Mouse (Mus musculus): ENCODE results near the gene Ing2. TPM values are rescaled to one million over a fixed set of nuclear protein-coding genes. Genes with fewer than 3 reads are reported as not detected.

Ing2 gene
- polyA plus RNA-seq (2012; rRNA removed), result 0.67 and 1.6 TPM in 2 replicates

DNA sequence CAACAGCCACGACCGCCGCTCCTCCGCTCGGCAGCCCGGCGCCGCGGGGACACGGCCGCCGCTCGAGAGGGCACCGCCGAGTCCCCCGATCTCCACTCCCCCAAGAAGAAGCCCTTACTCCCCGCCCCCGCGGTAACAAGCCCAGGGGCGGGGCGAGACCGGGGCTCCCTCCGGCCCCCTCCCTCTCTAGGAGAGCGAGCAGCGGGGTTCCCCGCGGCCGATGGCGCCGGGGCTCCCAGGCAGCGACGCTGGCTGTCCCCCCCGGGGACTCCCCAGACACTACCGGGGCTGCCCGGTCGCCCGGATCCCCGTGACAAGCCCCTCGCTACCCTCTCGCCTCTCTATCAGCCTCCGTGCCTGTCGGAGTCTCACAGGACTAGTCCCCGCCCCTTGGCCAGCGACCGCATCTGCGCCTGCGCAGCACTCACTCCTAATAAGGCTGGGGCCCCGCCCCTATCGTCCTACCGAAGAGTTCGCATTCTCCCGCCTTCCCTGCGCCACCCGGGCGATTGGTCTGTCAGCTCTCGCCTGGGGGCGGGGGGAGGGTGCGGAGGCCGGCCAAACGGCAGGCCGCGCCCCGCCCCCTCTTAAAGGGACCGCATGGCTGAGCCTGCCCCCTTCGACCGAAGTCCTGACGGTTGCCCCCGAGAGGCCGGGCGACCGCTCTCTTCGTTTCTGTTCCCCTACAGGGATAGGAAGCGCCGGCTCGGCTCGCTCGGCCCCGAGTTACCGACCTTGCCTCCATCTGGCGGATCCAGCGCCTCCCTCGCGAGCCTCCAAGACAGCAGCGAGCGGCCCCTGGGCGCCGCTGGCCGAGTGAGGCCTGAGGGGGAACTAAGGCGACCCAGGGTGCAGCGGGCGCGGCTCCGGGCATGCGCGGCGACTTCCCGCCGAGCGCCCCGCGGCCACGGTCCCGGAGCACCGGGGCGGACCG is at the start of gene Ing2:
Gene Ing2, minus strand, starts transcription at position 780 of the 934 bp plus-strand sequence.
- TF ChIP-seq CTCF (IDR thresholded peaks at IDR 0.05; ENCODE audit: extremely low read depth, insufficient read length, insufficient replicate concordance, low read depth, low read length) (no peak), POLR2A (IDR thresholded peaks at IDR 0.05; ENCODE audit: low read depth, low read length) (peak; percentile 59)
- Histone ChIP-seq H3K36me3 (ENCODE audit: control insufficient read depth, insufficient read depth, low read length) (no peaks in the 10 kb centered on the region; the same call in 1 of the 2 replicates), H3K4me3 (ENCODE audit: low read depth, low read length) (peak within 1 kb of the TSS; percentile 94), H3K4me1 (ENCODE audit: control insufficient read depth, insufficient read depth, insufficient read length, low read length) (no peaks in the 10 kb centered on the region), H3K27me3 (ENCODE audit: control insufficient read depth, insufficient read depth, low read length) (no peaks in the 10 kb centered on the region), H3K27ac (ENCODE audit: insufficient read depth, low read depth, low read length) (peak within 1 kb of the TSS; percentile 95)
- WGBS, result under 1% methylated on average over 105 of the region's 106 CpGs

DNA sequence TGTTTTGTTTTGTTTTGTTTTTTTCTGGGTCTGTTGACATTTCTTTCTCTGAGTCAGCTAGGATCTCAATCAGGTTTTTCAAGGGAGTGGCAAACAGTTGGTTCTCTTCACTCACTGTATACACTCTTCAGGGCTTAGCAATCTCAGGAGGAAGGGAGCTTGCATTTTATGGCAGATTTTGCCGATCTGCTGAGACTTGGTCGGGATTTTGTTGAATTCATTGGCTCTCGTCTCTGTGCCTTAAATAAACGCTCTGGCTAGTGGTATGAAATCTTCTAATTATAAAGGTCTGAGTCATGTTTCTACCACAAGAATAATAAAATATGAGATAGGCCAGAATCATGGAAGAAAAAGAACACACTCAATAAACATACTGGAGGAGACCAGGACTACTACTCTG is 46.3 kb upstream of the Ing2 start:
- TF ChIP-seq CTCF (IDR thresholded peaks at IDR 0.05; ENCODE audit: extremely low read depth, insufficient read length, insufficient replicate concordance, low read depth, low read length), result no peak
- no peak for TF ChIP-seq POLR2A (IDR thresholded peaks at IDR 0.05; ENCODE audit: low read depth, low read length)
- no peaks in the 10 kb centered on the region for H3K4me1 ChIP-seq (ENCODE audit: control insufficient read depth, insufficient read depth, insufficient read length, low read length)
- H3K27ac ChIP-seq (ENCODE audit: insufficient read depth, low read depth, low read length), result no peak overlapping the region
- no peaks in the 10 kb centered on the region for H3K36me3 ChIP-seq (ENCODE audit: control insufficient read depth, insufficient read depth, low read length)
- WGBS, result 53% methylated on average over 4 of the region's 4 CpGs
- no peak overlapping the region for H3K4me3 ChIP-seq (ENCODE audit: low read depth, low read length)
- no peaks in the 10 kb centered on the region for H3K27me3 ChIP-seq (ENCODE audit: control insufficient read depth, insufficient read depth, low read length)

- H3K4me1 ChIP-seq (ENCODE audit: control insufficient read depth, insufficient read depth, insufficient read length, low read length), result peaks cover 6% of the 10 kb centered on the region; the same call in 1 of the 2 replicates
- 55% methylated on average over 11 of the region's 11 CpGs for WGBS
- H3K27me3 ChIP-seq (ENCODE audit: control insufficient read depth, insufficient read depth, low read length), result no peaks in the 10 kb centered on the region
- no peaks in the 10 kb centered on the region for H3K36me3 ChIP-seq (ENCODE audit: control insufficient read depth, insufficient read depth, low read length)
- H3K27ac ChIP-seq (ENCODE audit: insufficient read depth, low read depth, low read length), result no peak overlapping the region
- TF ChIP-seq POLR2A (IDR thresholded peaks at IDR 0.05; ENCODE audit: low read depth, low read length) (no peak), CTCF (IDR thresholded peaks at IDR 0.05; ENCODE audit: extremely low read depth, insufficient read length, insufficient replicate concordance, low read depth, low read length) (no peak)
- H3K4me3 ChIP-seq (ENCODE audit: low read depth, low read length), result no peak overlapping the region
These were observed 43.3 kb upstream of the Ing2 start for GRCm38 (mm10) chr8:47718641-47719040.

- peaks cover 6% of the 10 kb centered on the region; the same call in 1 of the 2 replicates for H3K4me1 ChIP-seq (ENCODE audit: control insufficient read depth, insufficient read depth, insufficient read length, low read length)
- peaks cover 16% of the 10 kb centered on the region for H3K36me3 ChIP-seq (ENCODE audit: control insufficient read depth, insufficient read depth, low read length)
- under 1% methylated on average over 114 of the region's 114 CpGs for WGBS
- TF ChIP-seq POLR2A (IDR thresholded peaks at IDR 0.05; ENCODE audit: low read depth, low read length) (peak; percentile 94), CTCF (IDR thresholded peaks at IDR 0.05; ENCODE audit: extremely low read depth, insufficient read length, insufficient replicate concordance, low read depth, low read length) (no peak)
- H3K27me3 ChIP-seq (ENCODE audit: control insufficient read depth, insufficient read depth, low read length), result no peaks in the 10 kb centered on the region
- H3K27ac ChIP-seq (ENCODE audit: insufficient read depth, low read depth, low read length), result peak within 1 kb of the TSS; percentile 96
- H3K4me3 ChIP-seq (ENCODE audit: low read depth, low read length), result peak within 1 kb of the TSS; percentile 95
These were observed 38.7 kb upstream of the Ing2 start, which contains the start of gene Cdkn2aip for GRCm38 (mm10) chr8:47713761-47714745. Gene Cdkn2aip, minus strand, starts transcription at chr8:47713932.

- Histone ChIP-seq H3K27me3 (ENCODE audit: control insufficient read depth, insufficient read depth, low read length) (no peaks in the 10 kb centered on the region), H3K27ac (ENCODE audit: insufficient read depth, low read depth, low read length) (peak overlapping the region; percentile 96), H3K4me1 (ENCODE audit: control insufficient read depth, insufficient read depth, insufficient read length, low read length) (peaks cover 6% of the 10 kb centered on the region; the same call in 1 of the 2 replicates), H3K36me3 (ENCODE audit: control insufficient read depth, insufficient read depth, low read length) (peaks cover 21% of the 10 kb centered on the region), H3K4me3 (ENCODE audit: low read depth, low read length) (peak overlapping the region; percentile 95)
- WGBS, result under 1% methylated on average over 44 of the region's 44 CpGs
- TF ChIP-seq CTCF (IDR thresholded peaks at IDR 0.05; ENCODE audit: extremely low read depth, insufficient read length, insufficient replicate concordance, low read depth, low read length), result no peak
These were observed 37.9 kb upstream of the Ing2 start for GRCm38 (mm10) chr8:47713171-47713663.

GRCm38 (mm10) chr8:47708106-47708505 is 32.8 kb upstream of the Ing2 start:
- WGBS, result 26% methylated on average over 5 of the region's 5 CpGs
- H3K27me3 ChIP-seq (ENCODE audit: control insufficient read depth, insufficient read depth, low read length), result no peaks in the 10 kb centered on the region
- peaks cover 21% of the 10 kb centered on the region for H3K36me3 ChIP-seq (ENCODE audit: control insufficient read depth, insufficient read depth, low read length)
- H3K27ac ChIP-seq (ENCODE audit: insufficient read depth, low read depth, low read length), result peak overlapping the region; percentile 57
- H3K4me3 ChIP-seq (ENCODE audit: low read depth, low read length), result no peak overlapping the region
- peaks cover 6% of the 10 kb centered on the region; the same call in 1 of the 2 replicates for H3K4me1 ChIP-seq (ENCODE audit: control insufficient read depth, insufficient read depth, insufficient read length, low read length)
- TF ChIP-seq CTCF (IDR thresholded peaks at IDR 0.05; ENCODE audit: extremely low read depth, insufficient read length, insufficient replicate concordance, low read depth, low read length) (no peak), POLR2A (IDR thresholded peaks at IDR 0.05; ENCODE audit: low read depth, low read length) (no peak)

All from small intestine, adult 2 months (tissue).